Mouse (Mus musculus) liver, embryonic 13.5 days (tissue): ENCODE data around the gene Auh. TPM values are rescaled to one million over a fixed set of nuclear protein-coding genes. Genes with fewer than 3 reads are reported as not detected.

Source experiments
- ATAC-seq: fragments of 200-750 bp; cut with Nextera tagmentation; 2 replicates; pipeline ENCODE4 v1.8.0; 2017; ENCODE audit warnings: low read depth, mild to moderate bottlenecking, moderate number of reproducible peaks, moderate library complexity
- DNase-seq: peaks from one replicate; pipeline ENCODE4 v3.0.0; 2022
- H3K27ac ChIP-seq: fragments of 300-500 bp; sonication (generic); 2 replicates; pipeline ENCODE4 v1.5.1; 2015; ENCODE audit warnings: moderate library complexity, mild to moderate bottlenecking, inconsistent platforms
- H3K27me3 ChIP-seq: fragments of 300-500 bp; sonication (generic); 2 replicates; pipeline ENCODE4 v1.6.1; 2015; ENCODE audit warnings: mild to moderate bottlenecking, inconsistent platforms
- H3K36me3 ChIP-seq: fragments of 300-500 bp; sonication (generic); 2 replicates; pipeline ENCODE4 v1.6.1; 2015; ENCODE audit warnings: mild to moderate bottlenecking, inconsistent platforms
- H3K4me1 ChIP-seq: fragments of 300-500 bp; sonication (generic); replicated peaks from 2 replicates; pipeline ENCODE4 v1.6.1; 2015; ENCODE audit warnings: inconsistent platforms
- H3K4me2 ChIP-seq: fragments of 300-500 bp; sonication (generic); 2 replicates; pipeline ENCODE4 v1.6.1; 2015; ENCODE audit warnings: inconsistent platforms, mild to moderate bottlenecking, moderate library complexity
- H3K4me3 ChIP-seq: fragments of 300-500 bp; sonication (generic); replicated peaks from 2 replicates; pipeline ENCODE4 v1.5.1; 2015; ENCODE audit warnings: mild to moderate bottlenecking, inconsistent platforms
- H3K9ac ChIP-seq: fragments of 300-500 bp; sonication (generic); 2 replicates; pipeline ENCODE4 v1.6.1; 2015; ENCODE audit warnings: mild to moderate bottlenecking, inconsistent platforms
- H3K9me3 ChIP-seq: fragments of 300-500 bp; sonication (generic); replicated peaks from 2 replicates; pipeline ENCODE4 v1.6.1; 2016; ENCODE audit warnings: inconsistent platforms
- WGBS: fragments of 180-500 bp; shearing (Covaris S2); methylation state at CpG from one replicate; pipeline ENCODE4 v1.1.7; 2015; ENCODE audit not compliant: insufficient replicate concordance; 5-methylcytosine and 5-hydroxymethylcytosine counted together
- polyA plus RNA-seq: library from polyadenylated mRNA; unstranded; fragments of >200 nt; fragmentation: Nextera tagmentation; extraction: Ambion mirVana; gene quantifications from 2 replicates; pipeline ENCODE4 v1.2.1, GENCODE M21; 2015

The Auh gene
- polyA plus RNA-seq, 1 experiment from 2014 or later = 28.9 TPM

- WGBS = 79% methylated on average over 1 of the region's 1 CpGs
- no peak overlapping the region for H3K9ac ChIP-seq
- H3K27me3 ChIP-seq = no peaks in the 10 kb centered on the region
- no peak overlapping the region for H3K27ac ChIP-seq
- no peaks in the 10 kb centered on the region for H3K36me3 ChIP-seq
- no peaks in the 10 kb centered on the region for H3K9me3 ChIP-seq
- H3K4me3 ChIP-seq = no peak overlapping the region
- ATAC-seq (no peak), DNase-seq (no peak)
- no peak overlapping the region for H3K4me2 ChIP-seq
- H3K4me1 ChIP-seq = peaks cover 14% of the 10 kb centered on the region
These were observed 75.9 kb downstream of the Auh start for GRCm38 (mm10) chr13:52853536-52853935.

- Histone ChIP-seq H3K36me3 (no peaks in the 10 kb centered on the region), H3K27ac (no peak overlapping the region), H3K4me3 (no peak overlapping the region), H3K9ac (no peak overlapping the region), H3K4me1 (peaks cover 18% of the 10 kb centered on the region), H3K27me3 (no peaks in the 10 kb centered on the region), H3K9me3 (no peaks in the 10 kb centered on the region), H3K4me2 (no peak overlapping the region)
- DNase-seq (no peak), ATAC-seq (no peak)
- WGBS = 70% methylated on average over 4 of the region's 4 CpGs
These were observed 77.6 kb downstream of the Auh start for GRCm38 (mm10) chr13:52851886-52852285.

GRCm38 (mm10) chr13:52850024-52850723 lies 79.3 kb downstream of the Auh start:
- H3K27me3 ChIP-seq = no peaks in the 10 kb centered on the region
- peak; percentile 37; the same call in 1 of the 2 replicates for ATAC-seq
- 73% methylated on average over 15 of the region's 15 CpGs for WGBS
- no peak overlapping the region for H3K4me3 ChIP-seq
- no peaks in the 10 kb centered on the region for H3K36me3 ChIP-seq
- H3K27ac ChIP-seq = no peak overlapping the region
- no peak overlapping the region for H3K9ac ChIP-seq
- peaks cover 18% of the 10 kb centered on the region for H3K4me1 ChIP-seq
- no peak for DNase-seq
- no peaks in the 10 kb centered on the region for H3K9me3 ChIP-seq
- no peak overlapping the region for H3K4me2 ChIP-seq

GRCm38 (mm10) chr13:52849394-52849801 lies 80.1 kb downstream of the Auh start:
- H3K27me3 ChIP-seq = no peaks in the 10 kb centered on the region
- H3K27ac ChIP-seq = no peak overlapping the region
- no peak overlapping the region for H3K9ac ChIP-seq
- 76% methylated on average over 9 of the region's 9 CpGs for WGBS
- no peaks in the 10 kb centered on the region for H3K9me3 ChIP-seq
- H3K4me1 ChIP-seq = peaks cover 18% of the 10 kb centered on the region
- H3K4me2 ChIP-seq = no peak overlapping the region
- no peaks in the 10 kb centered on the region for H3K36me3 ChIP-seq
- ATAC-seq = no peak
- H3K4me3 ChIP-seq = no peak overlapping the region
- DNase-seq = no peak

- DNase-seq = no peak
- Histone ChIP-seq H3K9ac (no peak overlapping the region), H3K4me1 (peaks cover 27% of the 10 kb centered on the region)
These were observed 82.0 kb downstream of the Auh start for GRCm38 (mm10) chr13:52847481-52847880.

GRCm38 (mm10) chr13:52847071-52847470 lies 82.4 kb downstream of the Auh start:
- no peak overlapping the region for H3K4me3 ChIP-seq
- 84% methylated on average over 17 of the region's 17 CpGs for WGBS
- H3K27me3 ChIP-seq = no peaks in the 10 kb centered on the region
- DNase-seq = no peak
- no peak overlapping the region for H3K27ac ChIP-seq
- H3K4me2 ChIP-seq = no peak overlapping the region
- H3K9ac ChIP-seq = no peak overlapping the region
- peaks cover 27% of the 10 kb centered on the region for H3K4me1 ChIP-seq
- H3K36me3 ChIP-seq = no peaks in the 10 kb centered on the region
- H3K9me3 ChIP-seq = no peaks in the 10 kb centered on the region
- no peak for ATAC-seq

More at GRCm38 (mm10) chr13:52847481-52847880, 82.0 kb downstream of the Auh start:
- ATAC-seq = no peak
- Histone ChIP-seq H3K27ac (no peak overlapping the region), H3K4me3 (no peak overlapping the region), H3K9me3 (no peaks in the 10 kb centered on the region), H3K4me2 (no peak overlapping the region), H3K36me3 (no peaks in the 10 kb centered on the region), H3K27me3 (no peaks in the 10 kb centered on the region)
- 69% methylated on average over 8 of the region's 8 CpGs for WGBS

GRCm38 (mm10) chr13:52845618-52846017 lies 83.9 kb downstream of the Auh start:
- no peak overlapping the region for H3K4me3 ChIP-seq
- ATAC-seq = no peak
- peaks cover 25% of the 10 kb centered on the region for H3K4me1 ChIP-seq
- no peak for DNase-seq
- H3K27me3 ChIP-seq = no peaks in the 10 kb centered on the region
- 78% methylated on average over 4 of the region's 4 CpGs for WGBS
- H3K9me3 ChIP-seq = no peaks in the 10 kb centered on the region
- no peak overlapping the region for H3K4me2 ChIP-seq
- no peaks in the 10 kb centered on the region for H3K36me3 ChIP-seq
- H3K27ac ChIP-seq = no peak overlapping the region
- no peak overlapping the region for H3K9ac ChIP-seq

- no peak overlapping the region for H3K4me2 ChIP-seq
- H3K27ac ChIP-seq = no peak overlapping the region
- no peaks in the 10 kb centered on the region for H3K36me3 ChIP-seq
- no peaks in the 10 kb centered on the region for H3K27me3 ChIP-seq
- 63% methylated on average over 10 of the region's 10 CpGs for WGBS
- peaks cover 13% of the 10 kb centered on the region for H3K4me1 ChIP-seq
- DNase-seq (no peak), ATAC-seq (no peak)
- no peak overlapping the region for H3K4me3 ChIP-seq
- no peak overlapping the region for H3K9ac ChIP-seq
- no peaks in the 10 kb centered on the region for H3K9me3 ChIP-seq
These were observed 85.8 kb downstream of the Auh start for GRCm38 (mm10) chr13:52843536-52844178.

GRCm38 (mm10) chr13:52836231-52836630 lies 93.2 kb downstream of the Auh start:
- Histone ChIP-seq H3K4me2 (no peak overlapping the region), H3K27ac (no peak overlapping the region), H3K4me3 (no peak overlapping the region), H3K9me3 (no peaks in the 10 kb centered on the region), H3K36me3 (0 out of 2 replicates have a peak, but pooled peaks cover 4% of the 10 kb centered on the region), H3K9ac (no peak overlapping the region), H3K27me3 (no peaks in the 10 kb centered on the region), H3K4me1 (peaks cover 35% of the 10 kb centered on the region)
- 78% methylated on average over 8 of the region's 8 CpGs for whole genome bisulfite sequencing
- ATAC-seq (no peak), DNase-seq (no peak)

- no peak for DNase-seq
- no peaks in the 10 kb centered on the region for H3K9me3 ChIP-seq
- H3K4me3 ChIP-seq = no peak overlapping the region
- no peaks in the 10 kb centered on the region for H3K27me3 ChIP-seq
- ATAC-seq = no peak
- peaks cover 51% of the 10 kb centered on the region for H3K4me1 ChIP-seq
- no peak overlapping the region for H3K9ac ChIP-seq
- 83% methylated on average over 8 of the region's 8 CpGs for WGBS
- 0 out of 2 replicates have a peak, but pooled peaks cover 4% of the 10 kb centered on the region for H3K36me3 ChIP-seq
- H3K27ac ChIP-seq = no peak overlapping the region
- H3K4me2 ChIP-seq = no peak overlapping the region
These were observed 94.9 kb downstream of the Auh start for GRCm38 (mm10) chr13:52834591-52834990.

GRCm38 (mm10) chr13:52833748-52834147 lies 95.7 kb downstream of the Auh start:
- WGBS = 78% methylated on average over 2 of the region's 2 CpGs
- Histone ChIP-seq H3K27me3 (no peaks in the 10 kb centered on the region), H3K36me3 (0 out of 2 replicates have a peak, but pooled peaks cover 4% of the 10 kb centered on the region), H3K9me3 (no peaks in the 10 kb centered on the region), H3K4me3 (no peak overlapping the region), H3K27ac (peak overlapping the region; percentile 97; the same call in 1 of the 2 replicates), H3K4me1 (peaks cover 59% of the 10 kb centered on the region), H3K4me2 (no peak overlapping the region), H3K9ac (no peak overlapping the region)
- no peak for DNase-seq
- ATAC-seq = no peak
